Mouse (Mus musculus): Measurements from ENCODE around the gene Col1a2.
A peak's percentile ranks its signal among the peaks of the same experiment; 100 is the strongest.

Gene Col1a2

DNA sequence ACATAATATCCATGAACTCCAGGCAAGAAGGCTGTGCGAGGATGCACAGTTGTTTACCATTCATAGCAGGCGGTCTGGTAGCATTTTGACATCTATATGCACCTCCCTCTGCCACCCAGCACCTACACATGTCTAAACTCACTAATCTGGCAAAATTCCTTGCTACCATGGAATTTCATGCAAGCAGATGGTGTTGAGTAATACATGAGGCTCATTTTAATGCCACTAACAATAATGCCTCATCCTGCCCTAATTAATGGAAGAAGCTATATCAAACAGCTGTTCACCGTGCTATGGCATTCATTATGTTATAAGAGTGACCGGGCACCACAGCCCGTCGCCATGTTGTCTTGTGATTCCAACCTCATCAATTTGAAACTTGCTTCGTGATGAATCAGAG, 23.8 kb downstream of the Col1a2 start:
- no peak for DNase-seq

DNA sequence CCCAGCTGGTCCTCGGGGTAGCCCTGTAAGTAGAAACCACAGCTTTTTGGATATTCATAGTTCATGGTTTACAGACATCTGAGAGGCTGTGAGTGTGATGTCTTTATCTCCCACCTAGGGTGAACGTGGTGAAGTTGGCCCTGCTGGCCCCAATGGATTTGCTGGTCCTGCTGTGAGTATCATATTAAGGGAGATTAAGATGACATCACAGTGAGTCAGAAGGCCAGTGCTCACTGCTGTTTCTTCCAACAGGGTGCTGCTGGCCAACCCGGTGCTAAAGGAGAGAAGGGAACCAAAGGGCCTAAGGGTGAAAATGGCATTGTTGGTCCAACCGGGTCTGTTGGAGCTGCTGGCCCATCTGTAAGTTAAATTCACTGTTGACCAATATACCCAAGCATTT, 26.4 kb downstream of the Col1a2 start:
- DNase-seq: no peak

DNA sequence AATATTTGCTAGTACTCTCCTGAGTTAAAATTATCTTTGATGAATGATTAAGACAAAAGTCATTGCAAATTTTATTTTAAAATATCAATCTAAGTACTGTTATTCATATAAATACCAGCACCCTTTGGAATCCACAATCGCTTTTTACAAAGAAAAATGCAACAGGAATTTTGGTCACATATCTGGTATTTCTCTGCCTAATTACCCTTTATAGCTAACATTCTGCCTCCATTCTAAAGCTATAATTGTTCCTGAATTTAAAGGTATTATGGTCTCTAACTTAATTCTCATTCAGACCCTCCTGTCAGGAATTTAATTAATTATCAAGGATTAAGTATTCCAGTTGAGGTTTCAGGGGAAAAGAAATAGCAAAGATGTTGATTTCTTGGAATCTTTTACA, 28.3 kb downstream of the Col1a2 start:
- no peak for DNase-seq

GRCm38 (mm10) chr6:4534462-4535079, 30.0 kb downstream of the Col1a2 start:
- DNase-seq: no peak

DNA sequence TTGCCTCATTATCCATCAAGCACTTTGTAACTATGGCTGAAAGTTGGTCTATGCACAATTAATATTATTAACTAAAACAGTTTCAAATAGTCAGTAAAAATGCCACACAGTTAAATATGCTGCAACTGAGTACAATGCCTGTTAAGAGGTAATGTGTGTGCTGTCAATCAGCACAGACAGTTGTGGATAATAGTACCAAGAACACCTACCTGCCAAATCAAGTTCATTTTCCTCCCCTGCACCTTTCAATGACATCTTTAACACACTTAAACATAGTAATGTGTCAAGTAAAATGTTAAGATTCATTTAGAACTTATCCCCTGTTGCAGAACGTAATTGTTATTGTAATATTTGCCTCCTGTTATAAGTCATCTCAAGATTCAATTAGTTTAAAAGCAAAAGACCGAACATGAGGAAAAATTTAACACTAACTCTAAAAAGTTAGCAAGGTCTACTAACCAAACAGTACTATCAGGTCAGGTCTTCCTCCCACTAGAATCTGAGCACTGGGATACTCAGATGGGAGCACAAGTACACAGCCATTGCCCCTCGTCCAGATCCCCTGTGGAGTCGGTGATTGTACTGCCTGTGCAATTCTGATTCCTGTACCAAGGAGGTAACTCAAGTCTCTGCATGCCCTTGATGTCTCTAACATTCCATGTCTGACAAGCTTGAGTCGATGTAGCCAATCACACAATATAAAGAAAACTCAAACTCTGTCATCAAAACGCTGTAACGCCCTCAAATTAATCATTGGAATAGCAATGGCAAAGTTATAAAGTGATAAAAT, 37.5 kb downstream of the Col1a2 start:
- no peak for DNase-seq

GRCm38 (mm10) chr6:4544554-4544953, 39.9 kb downstream of the Col1a2 start:
- DNase-seq: peak; percentile 73

DNA sequence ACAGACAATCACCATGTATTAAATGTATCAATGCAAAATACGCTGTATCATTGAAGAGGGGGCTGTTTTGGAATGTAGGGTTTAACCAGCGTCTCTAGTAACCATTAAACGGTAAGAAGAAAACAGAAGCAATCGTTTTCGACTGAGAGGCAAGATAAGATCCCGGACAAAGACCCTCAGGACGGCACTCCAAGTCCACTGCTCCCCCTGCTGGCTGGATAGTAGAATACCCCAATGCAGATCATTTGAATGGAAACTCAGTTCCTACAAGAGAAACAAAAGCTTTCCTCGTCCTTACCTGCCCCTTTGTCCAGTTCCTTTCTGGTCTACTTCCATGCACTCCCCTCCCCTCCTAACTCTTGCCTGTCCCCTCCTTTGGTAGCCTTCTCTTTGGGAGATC, 41.1 kb downstream of the Col1a2 start:
- DNase-seq: peak; percentile 80

DNA sequence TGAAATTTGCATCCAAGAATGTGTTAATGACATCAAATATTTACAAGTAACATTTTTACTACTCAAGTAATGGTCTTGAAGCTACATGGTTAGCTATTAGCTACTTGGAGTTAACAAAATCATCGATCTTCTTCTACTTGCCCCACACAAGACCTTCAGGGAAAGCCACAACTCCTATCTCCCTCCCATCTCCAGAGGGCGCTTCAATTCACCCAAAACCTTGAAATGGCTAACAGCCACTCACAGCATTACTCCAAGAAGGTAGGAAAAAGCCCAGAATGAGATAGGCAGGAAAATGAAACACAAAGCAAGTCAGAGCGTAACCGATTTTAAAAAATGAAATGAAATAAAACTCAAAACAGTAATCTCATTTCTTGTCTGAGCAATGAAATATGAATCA, 44.3 kb downstream of the Col1a2 start:
- DNase-seq: peak; percentile 50

DNA sequence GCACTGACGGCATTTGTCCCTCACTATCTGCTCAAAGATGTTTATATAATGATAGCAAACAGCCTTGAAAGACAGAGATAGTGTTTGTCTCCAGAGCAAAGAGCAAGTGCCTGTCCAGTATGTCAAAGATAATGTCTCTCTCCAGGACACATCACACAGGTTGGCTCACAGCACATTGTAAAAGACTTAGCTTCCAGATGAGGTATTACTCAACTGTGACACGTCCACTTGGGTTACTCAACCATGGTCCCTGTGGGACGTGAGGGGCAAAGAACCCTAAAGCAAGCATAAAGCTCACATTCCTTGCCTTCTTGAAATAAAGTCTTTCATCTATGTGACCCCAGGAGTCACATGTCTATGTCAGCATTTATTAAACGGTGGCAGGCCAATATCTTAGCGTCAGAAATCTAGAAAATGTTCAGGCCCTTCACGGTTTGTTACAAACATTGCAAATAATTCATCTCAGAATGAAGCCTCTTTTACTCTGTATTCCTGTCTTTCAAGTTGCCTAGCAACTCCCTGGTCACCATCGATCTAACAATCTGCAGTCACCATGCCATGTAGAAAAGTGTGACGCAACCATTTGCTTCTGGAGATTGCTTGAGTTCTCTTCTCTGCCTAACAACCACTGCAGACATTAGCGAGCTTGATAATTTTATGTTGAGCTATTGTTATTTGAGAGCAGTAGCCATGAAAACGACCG, 45.4 kb downstream of the Col1a2 start:
- DNase-seq: no peak

DNA sequence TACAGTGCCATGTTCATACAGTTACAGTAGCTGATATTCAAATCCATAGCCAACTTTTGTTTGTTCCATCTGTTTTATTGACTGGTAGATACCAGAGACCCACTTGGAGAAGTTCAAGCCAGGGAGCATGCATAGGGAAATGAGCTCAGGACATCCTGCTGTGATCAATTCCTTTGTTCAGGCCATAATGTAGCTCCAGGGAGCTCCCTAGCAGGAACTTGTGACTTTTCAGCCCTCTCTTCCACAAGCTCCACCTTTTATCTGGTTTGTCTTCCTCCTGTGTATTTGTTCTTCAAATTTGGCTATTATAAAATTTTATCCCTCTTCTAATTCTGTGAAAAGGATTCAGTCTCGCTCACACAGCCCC, 45.9 kb downstream of the Col1a2 start:
- DNase-seq: no peak

DNA sequence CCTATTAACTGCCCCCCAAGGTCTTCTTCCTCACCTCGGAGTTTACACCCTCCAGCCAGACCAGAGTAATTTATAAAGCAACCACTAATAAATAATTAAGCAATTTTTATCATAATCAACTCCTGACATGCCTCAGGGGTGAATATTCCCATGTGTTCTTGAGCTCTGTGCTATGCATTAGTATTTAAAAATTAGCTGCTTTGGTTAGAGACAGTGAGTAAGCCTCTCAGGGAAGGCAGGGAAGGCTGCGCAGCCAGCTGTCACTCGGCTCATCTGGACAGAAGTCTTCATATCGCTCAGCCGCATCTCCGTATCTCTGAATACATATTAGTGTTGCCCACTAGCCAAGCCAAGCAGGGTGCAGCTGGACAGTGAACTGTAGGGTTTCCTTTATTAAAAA, 50.8 kb downstream of the Col1a2 start:
- DNase-seq: no peak

- DNase-seq: no peak
These were observed 52.5 kb downstream of the Col1a2 start for GRCm38 (mm10) chr6:4557086-4557485.

- peak; percentile 80 for DNase-seq
These were observed 53.1 kb downstream of the Col1a2 start for GRCm38 (mm10) chr6:4557678-4558077.

DNA sequence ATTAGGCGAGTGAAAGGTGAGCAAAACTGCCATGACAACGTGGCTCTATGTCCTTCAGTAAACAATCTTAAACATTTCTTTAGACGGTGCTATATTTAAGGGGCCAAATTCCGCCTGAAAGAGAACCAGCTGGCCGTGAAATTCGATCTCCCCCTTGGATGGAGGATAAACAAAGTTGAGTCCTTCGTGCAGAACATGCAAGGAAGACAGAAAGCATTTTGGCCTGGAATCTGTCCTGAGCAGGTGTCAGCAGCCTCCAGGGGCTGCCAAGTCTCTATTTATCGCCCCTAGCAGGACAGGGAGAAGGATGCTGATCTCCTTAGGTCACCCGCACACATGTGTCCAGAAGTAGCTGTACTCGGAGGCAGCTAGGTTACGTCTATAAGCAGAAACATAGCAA, 56.5 kb downstream of the Col1a2 start:
- no peak for DNase-seq

- no peak for DNase-seq
These were observed 57.0 kb downstream of the Col1a2 start for GRCm38 (mm10) chr6:4561621-4562020.

GRCm38 (mm10) chr6:4562401-4562800, 57.8 kb downstream of the Col1a2 start:
- peak; percentile 34 for DNase-seq

GRCm38 (mm10) chr6:4563477-4563876, 58.9 kb downstream of the Col1a2 start:
- DNase-seq: no peak

DNA sequence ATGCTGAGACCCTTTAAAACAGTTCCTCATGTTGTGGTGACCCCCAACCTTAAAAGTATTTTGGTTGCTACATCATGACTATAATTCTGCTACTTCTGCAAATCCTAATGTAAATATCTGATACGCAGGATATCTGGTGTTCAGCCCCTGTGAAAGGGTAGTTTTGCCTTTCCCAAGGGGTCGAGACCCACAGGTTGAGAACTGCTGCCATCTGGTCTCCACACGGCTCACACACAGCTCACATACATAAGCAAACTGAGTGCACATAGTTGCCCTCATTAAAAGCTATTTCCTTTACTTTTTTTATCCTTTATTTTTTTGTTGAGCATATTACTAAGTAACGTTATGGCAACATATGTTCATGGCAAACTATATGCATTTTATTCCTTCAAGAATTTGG, 65.8 kb downstream of the Col1a2 start:
- no peak for DNase-seq

DNA sequence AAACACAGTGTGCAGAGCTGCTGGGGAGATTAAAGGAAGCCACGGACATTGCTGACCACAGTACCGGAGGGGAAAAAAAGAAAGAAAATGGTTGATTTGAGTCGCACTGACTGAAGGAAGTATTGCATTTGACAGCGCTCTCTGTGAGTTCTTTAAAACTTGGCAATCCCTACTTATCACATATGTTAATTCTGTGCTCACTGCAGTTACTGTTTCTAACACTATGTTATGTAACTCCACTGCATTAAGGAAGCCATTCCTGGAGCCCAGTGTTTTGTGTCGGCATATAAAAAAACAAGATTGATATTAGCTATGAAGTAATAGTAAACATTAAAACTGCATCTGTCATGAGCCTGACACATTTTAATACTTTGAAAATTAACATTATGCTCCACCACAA, 73.1 kb downstream of the Col1a2 start:
- DNase-seq: no peak

- no peak for DNase-seq
These were observed 73.7 kb downstream of the Col1a2 start for GRCm38 (mm10) chr6:4578343-4578742.

- DNase-seq: no peak
These were observed 75.0 kb downstream of the Col1a2 start for GRCm38 (mm10) chr6:4579620-4580019.

- DNase-seq: no peak
These were observed 78.9 kb downstream of the Col1a2 start for GRCm38 (mm10) chr6:4583485-4583884.

DNA sequence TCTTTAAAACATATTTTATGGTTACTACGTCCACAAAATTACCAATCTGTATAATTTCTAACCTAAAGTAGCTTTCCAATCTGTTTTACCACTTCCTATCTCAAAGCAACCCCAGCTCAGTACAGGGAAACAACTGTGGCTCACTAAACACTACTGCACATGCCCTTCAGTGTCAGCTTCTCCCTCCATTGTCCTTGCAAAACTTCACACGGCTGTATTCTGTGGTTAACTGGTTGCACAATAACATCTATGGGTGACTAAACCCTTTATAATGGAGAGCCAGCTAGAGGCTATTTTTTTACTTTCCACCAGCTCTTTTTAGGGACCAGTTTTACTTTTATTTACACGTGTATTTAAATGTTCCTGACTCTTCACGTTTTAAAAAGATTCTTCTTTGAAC, 83.3 kb downstream of the Col1a2 start:
- no peak for DNase-seq

DNA sequence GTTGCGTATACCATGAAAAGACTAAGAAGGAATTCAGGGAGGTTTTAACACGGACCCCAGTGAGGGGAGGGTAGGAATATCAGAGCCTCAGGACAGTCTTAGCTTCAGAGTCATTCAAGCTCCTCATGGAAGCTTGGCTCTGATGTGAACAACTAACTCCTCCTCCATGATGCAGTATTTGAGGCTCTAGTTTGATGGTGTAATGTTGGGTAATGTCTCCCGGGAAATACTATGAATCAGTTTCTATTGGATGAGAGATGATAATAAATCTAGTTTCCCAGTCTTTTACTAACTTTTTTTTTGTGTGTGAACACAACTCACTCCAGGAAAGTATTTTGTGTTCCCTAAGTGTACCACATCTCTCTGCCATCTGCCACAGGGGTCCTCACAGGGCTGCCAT, 84.1 kb downstream of the Col1a2 start:
- no peak for DNase-seq

Measured in lung, postnatal 10 days (tissue).